Mouse (Mus musculus): ENCODE measurements around the gene Chrne.
"Not testable (repeated sequence)": the region's sequence is repeated elsewhere in the genome, so short reads cannot be mapped to it uniquely, and the experiment has no call there.

The Chrne gene

DNA sequence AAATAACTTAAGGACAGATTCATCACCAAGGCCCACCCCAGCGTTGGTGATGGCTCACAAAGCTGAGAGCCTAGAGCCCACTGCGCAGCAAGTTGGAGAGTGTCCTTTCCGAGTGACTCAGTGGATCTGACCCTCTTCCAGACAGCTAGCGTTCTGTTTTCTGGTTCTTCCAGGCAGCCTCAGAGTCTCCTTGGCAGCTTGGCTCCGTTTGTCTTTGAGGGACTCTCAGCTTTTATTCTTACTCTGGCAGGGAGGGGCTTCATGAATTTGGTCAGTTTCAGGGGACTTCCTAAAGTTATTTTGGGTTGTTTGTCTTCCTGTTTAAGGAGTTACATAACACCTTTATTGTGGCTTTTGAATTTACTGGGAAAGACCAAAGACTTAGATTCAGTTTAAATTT lies 32.1 kb downstream of the Chrne start:
- ChIA-PET POLR2A (interaction anchor here in 2 of 4 experiments (0.6 to 1.7 kb wide), 5 partner anchors 8 to 155 kb away, joined by 3 to 4 read pairs (median 4); no protein-coding TSS in a partner anchor), CTCF (interaction anchor here in 2 of 4 experiments (1.1 to 2.1 kb wide), 3 partner anchors 22 to 67 kb away, joined by 3 to 6 read pairs (median 3); no protein-coding TSS in a partner anchor)

DNA sequence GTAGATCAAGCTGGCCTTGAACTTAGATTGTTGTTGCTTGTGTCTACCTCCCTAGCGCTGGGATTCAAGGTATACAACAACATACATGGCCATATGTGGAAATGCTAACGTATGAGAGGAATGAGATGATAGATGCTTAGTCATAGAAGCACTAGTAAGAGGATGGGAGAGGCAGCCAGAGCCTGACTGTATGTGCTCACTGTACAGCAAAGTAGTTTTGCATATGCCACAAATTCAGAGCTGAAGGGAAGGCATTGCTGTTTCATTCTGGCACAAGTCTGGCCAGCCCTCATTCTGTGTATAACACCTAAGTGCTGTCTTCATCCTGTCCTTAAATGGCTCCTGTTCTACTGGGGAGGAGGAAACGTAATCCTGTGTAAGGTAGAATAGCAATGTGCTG lies 32.8 kb downstream of the Chrne start:
- POLR2A ChIA-PET = interaction anchor here in 1 of 4 experiments (1.0 to 1.7 kb wide), 5 partner anchors 10 to 155 kb away, joined by 3 to 4 read pairs (median 4); no protein-coding TSS in a partner anchor
- CTCF ChIA-PET = interaction anchor here in 2 of 4 experiments (1.1 to 2.1 kb wide), 3 partner anchors 22 to 66 kb away, joined by 3 to 6 read pairs (median 3); no protein-coding TSS in a partner anchor

- CTCF ChIA-PET = interaction anchor here in 3 of 4 experiments (0.6 to 1.2 kb wide), 4 partner anchors 23 to 413 kb away, joined by 3 to 5 read pairs (median 4); no protein-coding TSS in a partner anchor
- POLR2A ChIA-PET = interaction anchor here in 2 of 4 experiments (0.8 to 1.6 kb wide), 6 partner anchors 9 to 61 kb away, joined by 3 to 4 read pairs (median 4); partner anchors contain the start of genes Psmb6 (in 2 of the 2) and 4930544D05Rik (in 1 of the 2)
These were observed 33.6 kb downstream of the Chrne start for GRCm38 (mm10) chr11:70585457-70585856.

- CTCF ChIA-PET = no interaction called here
These were observed 35.2 kb downstream of the Chrne start for GRCm38 (mm10) chr11:70583775-70584174.

GRCm38 (mm10) chr11:70583022-70583714 lies 35.8 kb downstream of the Chrne start:
- ChIA-PET CTCF (no interaction called here), POLR2A (interaction anchor here in 3 of 4 experiments (1.0 to 1.3 kb wide), 5 partner anchors 9 to 64 kb away, joined by 3 to 8 read pairs (median 4); partner anchors contain the start of genes Psmb6 (in 1 of the 3), Rnf167 (in 1 of the 3) and Slc25a11 (in 1 of the 3))

More at GRCm38 (mm10) chr11:70583775-70584174, 35.2 kb downstream of the Chrne start:
- POLR2A ChIA-PET = interaction anchor here in 2 of 4 experiments (1.0 to 1.3 kb wide), 3 partner anchors 12 to 63 kb away, joined by 3 to 8 read pairs (median 4); partner anchors contain the start of genes Psmb6 (in 1 of the 2), Rnf167 (in 1 of the 2) and Slc25a11 (in 1 of the 2)

- ChIA-PET POLR2A (interaction anchor here in 1 of 4 experiments (0.6 kb wide), 1 partner anchor 165 kb away, joined by 3 read pairs; no protein-coding TSS in a partner anchor), CTCF (no interaction called here)
These were observed 36.8 kb downstream of the Chrne start for GRCm38 (mm10) chr11:70582196-70582595.

- ChIA-PET POLR2A (interaction anchor here in 1 of 4 experiments (1.0 to 1.3 kb wide), 2 partner anchors 34 to 185 kb away, joined by 3 read pairs; partner anchors contain the start of gene 4930544D05Rik), CTCF (interaction anchor here in 2 of 4 experiments (0.5 to 0.7 kb wide), 2 partner anchors 71 to 149 kb away, joined by 3 read pairs; partner anchors contain the start of gene Arrb2 (in 1 of the 2))
These were observed 38.1 kb downstream of the Chrne start for GRCm38 (mm10) chr11:70580921-70581320.

DNA sequence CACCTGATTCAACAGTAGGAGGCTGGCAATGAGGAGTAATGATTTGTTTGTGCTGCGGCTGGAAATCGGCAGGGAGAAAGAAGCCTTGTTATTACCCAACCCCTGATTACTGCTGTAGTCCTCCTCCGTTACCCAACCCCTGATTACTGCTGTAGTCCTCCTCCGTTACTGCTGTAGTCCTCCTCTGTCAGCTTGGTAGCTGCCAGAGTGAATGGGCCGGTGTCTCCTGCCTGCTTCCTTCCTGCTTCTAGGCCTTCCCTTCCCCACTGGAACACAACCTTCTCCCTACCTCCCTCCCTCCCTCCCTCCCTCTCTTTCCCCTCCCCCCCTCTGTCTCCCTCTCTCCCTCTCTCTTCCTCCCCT lies 38.7 kb downstream of the Chrne start:
- ChIA-PET POLR2A (interaction anchor here in 3 of 4 experiments (0.6 to 1.3 kb wide), 4 partner anchors 13 to 1672 kb away, joined by 3 read pairs; partner anchors contain the start of gene 4930544D05Rik (in 1 of the 3)), CTCF (no interaction called here)

DNA sequence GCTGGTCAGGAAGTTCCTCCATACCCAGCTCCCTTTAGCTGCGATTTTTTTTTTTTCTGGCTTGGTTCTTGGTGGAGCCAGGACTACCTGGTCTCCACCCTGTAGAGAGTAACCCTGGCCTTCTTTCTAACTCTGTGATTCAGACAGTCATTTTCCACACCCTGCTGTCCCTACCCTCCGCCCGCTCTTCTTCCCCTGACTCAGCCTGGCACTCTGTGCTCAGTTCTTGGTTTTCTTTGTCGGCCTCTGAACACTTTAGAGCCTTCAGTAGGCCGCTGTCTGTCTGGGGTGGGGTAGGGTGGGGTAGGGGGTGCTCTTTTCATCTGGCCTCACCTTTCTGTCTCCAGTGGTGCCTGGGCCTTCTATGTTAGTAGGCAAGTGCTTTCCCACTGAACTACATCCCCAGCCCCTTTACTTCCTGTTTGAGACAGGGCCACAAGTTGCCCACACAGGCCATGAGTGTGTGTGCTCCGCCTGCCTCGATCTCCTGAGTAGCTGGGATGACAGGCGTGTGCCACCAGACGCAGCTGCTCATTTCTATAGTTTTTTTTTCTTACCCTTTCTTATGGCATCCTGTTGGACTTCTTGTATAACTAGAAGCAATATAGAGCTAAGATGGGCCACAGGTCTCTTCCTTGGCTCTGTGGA lies 39.2 kb downstream of the Chrne start:
- POLR2A ChIA-PET = interaction anchor here in 3 of 4 experiments (0.6 to 1.0 kb wide), 3 partner anchors 13 to 1673 kb away, joined by 3 read pairs; partner anchors contain the start of gene 4930544D05Rik (in 1 of the 3)
- CTCF ChIA-PET = interaction anchor here in 1 of 4 experiments (0.7 kb wide), 1 partner anchor 29 kb away, joined by 4 read pairs; no protein-coding TSS in a partner anchor

DNA sequence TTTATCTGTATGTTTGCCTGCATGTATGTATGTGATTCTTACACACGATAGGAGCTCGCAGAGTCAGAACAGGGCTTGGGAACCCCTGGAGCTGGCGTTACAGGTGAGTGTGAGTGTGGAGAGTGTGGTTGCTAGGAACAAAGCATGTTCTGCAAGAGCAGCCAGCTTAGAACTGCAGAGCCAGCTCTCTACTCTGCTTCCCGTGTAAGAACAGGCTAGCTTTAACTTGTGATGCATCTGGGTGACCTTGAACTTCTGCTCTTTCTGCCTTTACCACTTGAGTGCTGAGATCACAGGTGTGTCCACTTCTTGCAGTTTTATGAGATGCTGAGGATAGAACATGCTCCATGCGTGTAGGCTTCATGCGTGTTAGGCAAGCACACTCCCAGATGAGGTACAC lies 40.1 kb downstream of the Chrne start:
- POLR2A ChIA-PET = interaction anchor here in 2 of 4 experiments (0.6 to 1.6 kb wide), 6 partner anchors 8 to 50 kb away, joined by 3 to 6 read pairs (median 3); partner anchors contain the start of gene Chrne (in 1 of the 2)
- CTCF ChIA-PET = interaction anchor here in 3 of 4 experiments (0.6 to 1.2 kb wide), 3 partner anchors 26 to 489 kb away, joined by 4 to 6 read pairs (median 5); no protein-coding TSS in a partner anchor

DNA sequence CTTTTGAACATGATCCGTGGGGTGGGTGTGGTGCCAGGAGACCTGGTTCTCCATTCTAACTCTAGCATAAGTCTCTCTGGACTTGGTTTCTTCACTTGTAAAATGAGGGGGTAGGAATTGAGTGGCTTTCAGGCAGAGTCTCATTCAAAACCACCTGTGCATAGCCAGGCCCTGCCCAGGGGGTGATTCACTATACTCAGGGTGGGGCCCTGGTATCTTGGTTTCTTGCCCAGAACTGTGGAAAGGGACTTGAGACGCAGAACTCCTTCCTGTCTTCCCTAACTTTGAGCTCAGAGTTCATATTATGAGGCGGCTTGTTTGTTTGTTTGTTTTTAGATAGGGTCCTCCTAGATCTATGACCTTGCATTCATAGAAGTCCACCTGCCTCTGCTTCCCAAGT lies 41.8 kb downstream of the Chrne start:
- ChIA-PET POLR2A (interaction anchor here in 2 of 4 experiments (0.6 to 1.3 kb wide), 3 partner anchors 11 to 92 kb away, joined by 3 to 4 read pairs (median 3); partner anchors contain the start of genes Rnf167 (in 1 of the 2), Slc25a11 (in 1 of the 2) and Spag7 (in 1 of the 2)), CTCF (no interaction called here)

GRCm38 (mm10) chr11:70573872-70574271 lies 45.1 kb downstream of the Chrne start:
- ChIA-PET POLR2A (interaction anchor here in 2 of 4 experiments (1.0 to 1.2 kb wide), 3 partner anchors 12 to 95 kb away, joined by 3 to 5 read pairs (median 3); no protein-coding TSS in a partner anchor), CTCF (interaction anchor here in 1 of 4 experiments (1.1 kb wide), 1 partner anchor 35 kb away, joined by 6 read pairs; no protein-coding TSS in a partner anchor)

GRCm38 (mm10) chr11:70572348-70572902 lies 46.6 kb downstream of the Chrne start:
- ChIA-PET CTCF (interaction anchor here in 1 of 4 experiments (0.7 kb wide), 1 partner anchor 68 kb away, joined by 3 read pairs; no protein-coding TSS in a partner anchor), POLR2A (interaction anchor here in 1 of 4 experiments (1.7 kb wide), 1 partner anchor 11 kb away, joined by 4 read pairs; no protein-coding TSS in a partner anchor)

DNA sequence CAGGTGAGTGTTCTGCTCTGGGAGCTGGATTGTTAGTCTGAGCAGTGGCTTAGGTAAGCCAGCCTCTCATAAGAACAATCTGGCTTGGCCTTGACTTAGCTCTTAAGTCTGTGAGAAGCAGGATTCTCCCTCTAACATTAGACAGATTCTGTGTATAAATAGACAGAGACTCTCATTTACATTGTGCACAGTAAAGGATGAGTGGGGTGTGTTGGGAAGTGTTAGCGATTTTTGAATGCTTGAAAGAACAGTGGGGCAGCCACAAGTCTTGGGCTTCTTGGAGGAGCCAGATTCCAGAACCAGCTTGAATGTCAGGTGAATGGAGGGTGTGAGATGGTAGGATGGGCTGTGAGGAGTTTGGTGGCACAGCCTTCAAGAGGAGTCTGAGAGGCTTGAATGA lies 47.4 kb downstream of the Chrne start:
- ChIA-PET POLR2A (interaction anchor here in 1 of 4 experiments (1.1 to 1.7 kb wide), 2 partner anchors 11 to 14 kb away, joined by 4 read pairs; no protein-coding TSS in a partner anchor), CTCF (no interaction called here)

DNA sequence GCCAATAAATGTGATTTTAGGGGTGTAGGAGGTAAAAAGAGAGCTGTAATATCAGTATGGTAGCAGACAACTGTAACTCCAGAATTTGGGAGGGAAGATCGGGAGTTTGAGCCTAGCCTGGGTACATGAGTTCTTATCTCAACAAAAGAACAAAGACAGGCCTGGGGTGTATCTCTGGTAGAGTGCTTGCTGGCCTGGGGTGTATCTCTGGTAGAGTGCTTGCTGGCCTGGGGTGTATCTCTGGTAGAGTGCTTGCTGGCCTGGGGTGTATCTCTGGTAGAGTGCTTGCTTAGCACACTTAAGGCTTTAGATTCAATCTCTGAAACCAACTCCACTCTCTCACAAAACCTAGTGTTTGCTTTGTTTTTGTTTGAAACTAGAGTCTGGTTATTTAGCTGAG lies 48.4 kb downstream of the Chrne start:
- POLR2A ChIA-PET = interaction anchor here in 2 of 4 experiments (0.6 to 1.1 kb wide), 3 partner anchors 15 to 225 kb away, joined by 3 to 5 read pairs (median 4); no protein-coding TSS in a partner anchor

GRCm38 (mm10) chr11:70566586-70566985 lies 52.4 kb downstream of the Chrne start:
- ChIA-PET CTCF (interaction anchor here in 2 of 4 experiments (0.6 to 2.6 kb wide), 3 partner anchors 39 to 42 kb away, joined by 3 to 7 read pairs (median 3); no protein-coding TSS in a partner anchor), POLR2A (interaction anchor here in 2 of 4 experiments (1.1 to 1.8 kb wide), 4 partner anchors 31 to 200 kb away, joined by 3 to 7 read pairs (median 4); partner anchors contain the start of gene Psmb6 (in 2 of the 2))

More for the DNA sequence above, 48.4 kb downstream of the Chrne start:
- CTCF ChIA-PET = not testable (repeated sequence)

Measured in embryonic stem cell, embryonic (primary cell).